In the genomic region with DNA sequence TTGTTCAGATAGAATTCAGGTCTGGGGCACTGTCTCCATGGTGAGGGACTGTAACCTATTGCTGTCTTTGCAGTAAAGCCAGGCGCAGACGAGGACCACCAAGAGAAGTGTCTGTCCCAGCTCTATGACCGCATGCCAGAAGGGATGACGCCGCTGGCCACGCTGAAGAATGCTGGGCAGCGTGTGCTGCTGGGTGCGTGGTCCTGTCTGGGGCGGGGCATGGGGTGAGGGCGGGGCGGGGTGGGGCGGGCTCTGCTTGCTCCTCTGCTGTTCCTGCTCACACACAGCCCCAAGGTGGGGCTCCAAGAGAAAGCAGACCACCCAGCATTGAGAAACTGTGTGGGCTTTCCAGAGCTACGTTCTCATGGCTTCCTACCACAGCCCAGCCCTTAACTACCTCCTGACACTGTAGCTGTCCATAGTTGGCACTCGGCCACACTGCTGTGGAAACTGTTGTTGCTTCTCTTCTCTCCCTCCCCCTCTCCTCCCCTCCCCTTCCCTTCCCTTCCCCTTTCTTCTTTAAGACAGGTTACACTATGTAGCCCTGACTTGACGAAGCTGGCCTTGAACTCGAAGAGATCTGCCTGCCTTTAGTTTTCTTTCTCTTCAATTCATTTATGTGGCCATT, we compare ENCODE assay signal across 1 mouse cellular context.
A peak's percentile ranks its signal among the peaks of the same experiment; 100 is the strongest.
TF ChIP-seq lines count a peak whose summit lies in the region.

No protein-coding gene starts in this region.

TF ChIP-seq in MEL, 35 proteins besides CTCF, POLR2A, EP300 and RAD21 (continued from another document):
- TF ChIP-seq ZKSCAN1 (IDR thresholded peaks at IDR 0.05; ENCODE audit: low read depth, low read length) (no peak), MYC (IDR thresholded peaks at IDR 0.05; ENCODE audit: low read depth, low read length) (no peak), MAFK (IDR thresholded peaks at IDR 0.05; ENCODE audit: borderline replicate concordance, low read depth, low read length) (no peak), UBTF (IDR thresholded peaks at IDR 0.05; ENCODE audit: borderline replicate concordance, insufficient read depth, low read depth, low read length) (no peak), ELF1 (IDR thresholded peaks at IDR 0.05; ENCODE audit: low read depth, low read length) (no peak), ZNF384 (IDR thresholded peaks at IDR 0.05; ENCODE audit: low read depth, low read length) (no peak), JUND (IDR thresholded peaks at IDR 0.05; ENCODE audit: low read depth, low read length) (no peak), MEF2A (IDR thresholded peaks at IDR 0.05; ENCODE audit: extremely low read depth, insufficient replicate concordance, low read depth, low read length, poor library complexity, severe bottlenecking) (no peak), SIN3A (IDR thresholded peaks at IDR 0.05; ENCODE audit: low read length) (peak; percentile 45; the same call in 1 of the 2 replicates), USF2 (IDR thresholded peaks at IDR 0.05; ENCODE audit: borderline replicate concordance in 1 of 2, insufficient read depth in 1 of 2, low read depth in 1 of 2, low read length in 2 of 2) (no peak), GATA1 (IDR thresholded peaks at IDR 0.05; ENCODE audit: low read depth, low read length) (no peak), POLR2AphosphoS5 (IDR thresholded peaks at IDR 0.05; ENCODE audit: borderline replicate concordance, low read depth, low read length) (no peak), ZC3H11A (IDR thresholded peaks at IDR 0.05; ENCODE audit: low read depth, low read length) (no peak), E2F4 (IDR thresholded peaks at IDR 0.05; ENCODE audit: borderline replicate concordance, low read depth, low read length) (no peak), MXI1 (IDR thresholded peaks at IDR 0.05; ENCODE audit: low read depth, low read length) (peak; percentile 39; the same call in 1 of the 2 replicates), CHD2 (IDR thresholded peaks at IDR 0.05; ENCODE audit: low read length) (no peak), RCOR1 (IDR thresholded peaks at IDR 0.05; ENCODE audit: low read depth, low read length) (no peak), HCFC1 (IDR thresholded peaks at IDR 0.05; ENCODE audit: low read depth, low read length) (peak; percentile 5; the same call in 1 of the 2 replicates), TAL1 (IDR thresholded peaks at IDR 0.05; ENCODE audit: low read length) (no peak)
